ENCODE assay signal across 8 mouse cellular contexts in genomic region chr5:116448409-116449191, GRCm38 (mm10). TPM values are rescaled to one million over a fixed set of nuclear protein-coding genes. Genes with fewer than 3 reads are reported as not detected.
DNase-seq lines count a peak whose midpoint lies in the region; ATAC-seq lines count a peak whose summit lies in the region.
"Had no signal": no experiment of that assay in that cellular context is flagged by ENCODE, and none has a peak within 500 bp of the region (broad histone marks: within the 10 kb centered on the region; RNA-seq: fewer than 3 reads in every experiment).

No protein-coding gene starts in this region.

- peak overlapping the region; percentile 20; the same call in 1 of the 2 replicates for H3K4me3 ChIP-seq in kidney, embryonic 16.5 days (ENCODE audit: low read length)
- H3K4me3 ChIP-seq in embryonic facial prominence, embryonic 15.5 days (replicated peaks): peak overlapping the region; percentile 23; the same call in 1 of the 2 replicates
- no peak overlapping the region for H3K4me3 ChIP-seq in liver, embryonic 15.5 days (replicated peaks)

- peak; percentile 36; the same call in 1 of the 2 replicates for ATAC-seq in kidney, embryonic 16.5 days (ENCODE audit: low FRiP score, low TSS enrichment)
- no peak for ATAC-seq in embryonic facial prominence, embryonic 15.5 days (ENCODE audit: insufficient number of reproducible peaks, low FRiP score, low TSS enrichment, low read depth)
- ATAC-seq in liver, embryonic 15.5 days (ENCODE audit: insufficient read depth): no peak

- H3K27ac ChIP-seq in kidney, embryonic 16.5 days (ENCODE audit: low read length): peak overlapping the region; percentile 55; the same call in 1 of the 2 replicates
- H3K27ac ChIP-seq in embryonic facial prominence, embryonic 15.5 days (replicated peaks): 0 out of 2 replicates have a peak overlapping the region, but pooled peaks have one; percentile 17
- H3K27ac ChIP-seq in liver, embryonic 15.5 days (replicated peaks): no peak overlapping the region
- H3K27ac ChIP-seq: macrophage had no signal

- peaks cover 9% of the 10 kb centered on the region for H3K4me1 ChIP-seq in kidney, embryonic 16.5 days (ENCODE audit: insufficient read depth, low read length)
- H3K4me1 ChIP-seq in embryonic facial prominence, embryonic 15.5 days: peaks cover 13% of the 10 kb centered on the region
- 0 out of 2 replicates have a peak, but pooled peaks cover 4% of the 10 kb centered on the region for H3K4me1 ChIP-seq in liver, embryonic 15.5 days (replicated peaks)

- H3K9me3 ChIP-seq in kidney, embryonic 16.5 days (ENCODE audit: low read length): no peaks in the 10 kb centered on the region
- H3K9me3 ChIP-seq in embryonic facial prominence, embryonic 15.5 days (replicated peaks): no peaks in the 10 kb centered on the region
- H3K9me3 ChIP-seq in liver, embryonic 15.5 days (replicated peaks): no peaks in the 10 kb centered on the region

- DNase-seq in kidney, adult 11 months: no peak
- DNase-seq in brain, adult 2 months (ENCODE audit: low read depth, low spot score): peak; percentile 62
- DNase-seq in adrenal gland, postnatal 4 days (ENCODE audit: low spot score in 2 of 2): no peak
- DNase-seq in adrenal gland, postnatal 10 days: no peak

- H3K36me3 ChIP-seq in kidney, embryonic 16.5 days (ENCODE audit: insufficient read depth, low read length): no peaks in the 10 kb centered on the region
- H3K36me3 ChIP-seq in embryonic facial prominence, embryonic 15.5 days: no peaks in the 10 kb centered on the region
- H3K36me3 ChIP-seq in liver, embryonic 15.5 days (replicated peaks): no peaks in the 10 kb centered on the region

- H3K9ac ChIP-seq in kidney, embryonic 16.5 days (replicated peaks; ENCODE audit: low read length): no peak overlapping the region
- H3K9ac ChIP-seq in embryonic facial prominence, embryonic 15.5 days: no peak overlapping the region
- H3K9ac ChIP-seq in liver, embryonic 15.5 days: no peak overlapping the region

- H3K4me2 ChIP-seq in kidney, embryonic 16.5 days (replicated peaks; ENCODE audit: low read depth, low read length): peak overlapping the region; percentile 45
- peak overlapping the region; percentile 36 for H3K4me2 ChIP-seq in embryonic facial prominence, embryonic 15.5 days (replicated peaks)
- H3K4me2 ChIP-seq in liver, embryonic 15.5 days: peak overlapping the region; percentile 36; the same call in 1 of the 2 replicates

- 6% methylated on average over 10 of the region's 11 CpGs for WGBS in kidney, embryonic 16.5 days
- 4% methylated on average over 10 of the region's 11 CpGs for WGBS in embryonic facial prominence, embryonic 15.5 days
- 6% methylated on average over 10 of the region's 11 CpGs for WGBS in liver, embryonic 15.5 days (ENCODE audit: insufficient replicate concordance)

- H3K27me3 ChIP-seq in kidney, embryonic 16.5 days (ENCODE audit: insufficient read depth, low read length): peaks cover 4% of the 10 kb centered on the region; the same call in 1 of the 2 replicates
- 0 out of 2 replicates have a peak, but pooled peaks cover 4% of the 10 kb centered on the region for H3K27me3 ChIP-seq in embryonic facial prominence, embryonic 15.5 days
- peaks cover 6% of the 10 kb centered on the region; the same call in 1 of the 2 replicates for H3K27me3 ChIP-seq in liver, embryonic 15.5 days

RNA-seq across cellular contexts. Expression of gene Hspb8, which starts 25.9 kb away (rescaled TPM):
- 5.7 and 6.6 TPM in 2 replicates for polyA plus RNA-seq in kidney, embryonic 16.5 days (2015; fragmentation: Nextera tagmentation; extraction: Ambion mirVana)
- 22.2 and 25.0 TPM in 2 replicates for polyA plus RNA-seq in embryonic facial prominence, embryonic 15.5 days (2015; fragmentation: Nextera tagmentation; extraction: Ambion mirVana)
- 3.4 and 3.6 TPM in 2 replicates for polyA plus RNA-seq in liver, embryonic 15.5 days (2015; fragmentation: Nextera tagmentation; extraction: Ambion mirVana)
- 10 to 100 TPM; 31.0 to 39.1 TPM for total RNA-seq in adrenal gland, postnatal 4 days (2021)
- 10 to 100 TPM; 39.3 to 41.3 TPM for total RNA-seq in adrenal gland, postnatal 10 days (2021)
